Mouse (Mus musculus) kidney, postnatal 0 days (tissue): ENCODE results near the gene Shroom3. TPM values are rescaled to one million over a fixed set of nuclear protein-coding genes. Genes with fewer than 3 reads are reported as not detected.

Source experiments
- ATAC-seq: fragments of 200-750 bp; cut with Nextera tagmentation; replicated peaks from 2 replicates; pipeline ENCODE4 v1.8.0; 2017; ENCODE audit warnings: low read depth, moderate number of reproducible peaks, moderate TSS enrichment, moderate library complexity; ENCODE audit not compliant: low FRiP score
- DNase-seq: peaks from one replicate; pipeline ENCODE4 v3.0.0-alpha.2; 2016; ENCODE audit warnings: low spot score
- H3K27ac ChIP-seq: fragments of 300-500 bp; sonication (generic); 2 replicates; pipeline ENCODE4 v1.5.1; 2014; ENCODE audit warnings: mild to moderate bottlenecking
- H3K27me3 ChIP-seq: fragments of 300-500 bp; sonication (generic); 2 replicates; pipeline ENCODE4 v1.6.1; 2014; ENCODE audit warnings: low read length, mixed read lengths; ENCODE audit not compliant: insufficient read depth
- H3K36me3 ChIP-seq: fragments of 300-500 bp; sonication (generic); 2 replicates; pipeline ENCODE4 v1.6.1; 2014; ENCODE audit warnings: low read length, mixed read lengths; ENCODE audit not compliant: insufficient read depth
- H3K4me1 ChIP-seq: fragments of 300-500 bp; sonication (generic); replicated peaks from 2 replicates; pipeline ENCODE4 v1.6.1; 2014; ENCODE audit warnings: antibody characterized with exemption, low read length, mixed read lengths; ENCODE audit not compliant: insufficient read depth
- H3K4me2 ChIP-seq: fragments of 300-500 bp; sonication (generic); 2 replicates; pipeline ENCODE4 v1.6.1; 2014; ENCODE audit warnings: mild to moderate bottlenecking, low read length, moderate library complexity, mixed read lengths
- H3K4me3 ChIP-seq: fragments of 300-500 bp; sonication (generic); replicated peaks from 2 replicates; pipeline ENCODE4 v1.5.1; 2014; ENCODE audit warnings: low read depth, low read length
- H3K9ac ChIP-seq: fragments of 300-500 bp; sonication (generic); 2 replicates; pipeline ENCODE4 v1.6.1; 2014; ENCODE audit warnings: low read depth, low read length
- H3K9me3 ChIP-seq: fragments of 300-500 bp; sonication (generic); replicated peaks from 2 replicates; pipeline ENCODE4 v1.6.1; 2016; ENCODE audit warnings: low read length, inconsistent platforms, mixed read lengths
- CTCF ChIP-seq: IDR thresholded peaks from 2 replicates; pipeline ENCODE4 v1.5.1; 2016; ENCODE audit warnings: antibody characterized with exemption, low read depth, mild to moderate bottlenecking, moderate library complexity
- WGBS: fragments of 180-500 bp; shearing (Covaris S2); extraction: QIAGEN DNeasy Blood & Tissue Kit; methylation state at CpG from one replicate; pipeline ENCODE4 v1.1.7; 2014; 5-methylcytosine and 5-hydroxymethylcytosine counted together
- polyA plus RNA-seq: library from polyadenylated mRNA; unstranded; fragments of >200 nt; fragmentation: Nextera tagmentation; extraction: Ambion mirVana; gene quantifications from 2 replicates; pipeline ENCODE4 v1.2.1, GENCODE M21; 2015

Gene Shroom3
- polyA plus RNA-seq, 1 experiment from 2014 or later = 6.7 TPM

DNA sequence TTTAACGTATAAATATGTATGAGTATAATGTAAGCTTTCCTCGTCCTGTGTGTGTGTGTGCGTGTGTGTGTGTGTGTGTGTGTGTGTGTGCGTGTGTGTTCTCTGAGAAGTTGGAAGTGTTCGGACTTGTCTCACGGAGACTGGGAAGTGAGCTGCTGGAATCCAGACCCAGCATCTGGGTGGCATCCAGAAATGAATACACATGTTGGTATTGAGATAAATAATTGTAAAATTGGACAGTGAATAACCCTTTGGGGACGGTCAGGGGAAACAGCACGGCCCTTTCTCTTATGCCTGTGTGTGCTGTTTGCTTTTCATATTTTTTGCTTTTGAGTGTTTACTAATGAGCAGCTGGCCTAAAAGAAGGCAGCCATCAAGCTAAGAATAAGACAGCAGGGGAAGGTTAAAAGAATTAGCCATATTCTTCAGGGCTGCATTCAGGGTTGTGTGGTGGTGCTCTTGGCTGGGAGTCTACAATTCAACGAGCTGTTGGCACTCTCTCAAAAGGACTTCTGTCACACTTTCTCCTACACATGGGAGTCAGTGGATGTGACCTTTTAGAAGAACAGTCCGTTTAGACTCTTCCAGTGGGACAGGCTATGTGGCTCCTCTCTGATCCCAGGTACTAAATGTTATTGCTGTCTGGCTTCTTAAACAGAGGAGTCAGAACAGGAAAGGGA, 11.2 kb downstream of the Shroom3 start:
- no peak for TF ChIP-seq CTCF
- Histone ChIP-seq H3K27me3 (no peaks in the 10 kb centered on the region), H3K9ac (no peak overlapping the region), H3K36me3 (no peaks in the 10 kb centered on the region), H3K9me3 (no peaks in the 10 kb centered on the region), H3K27ac (no peak overlapping the region), H3K4me3 (no peak overlapping the region), H3K4me2 (no peak overlapping the region), H3K4me1 (peaks cover 14% of the 10 kb centered on the region; the same call in 1 of the 2 replicates)
- 74% methylated on average over 10 of the region's 10 CpGs for WGBS
- no peak for ATAC-seq
- no peak for DNase-seq

DNA sequence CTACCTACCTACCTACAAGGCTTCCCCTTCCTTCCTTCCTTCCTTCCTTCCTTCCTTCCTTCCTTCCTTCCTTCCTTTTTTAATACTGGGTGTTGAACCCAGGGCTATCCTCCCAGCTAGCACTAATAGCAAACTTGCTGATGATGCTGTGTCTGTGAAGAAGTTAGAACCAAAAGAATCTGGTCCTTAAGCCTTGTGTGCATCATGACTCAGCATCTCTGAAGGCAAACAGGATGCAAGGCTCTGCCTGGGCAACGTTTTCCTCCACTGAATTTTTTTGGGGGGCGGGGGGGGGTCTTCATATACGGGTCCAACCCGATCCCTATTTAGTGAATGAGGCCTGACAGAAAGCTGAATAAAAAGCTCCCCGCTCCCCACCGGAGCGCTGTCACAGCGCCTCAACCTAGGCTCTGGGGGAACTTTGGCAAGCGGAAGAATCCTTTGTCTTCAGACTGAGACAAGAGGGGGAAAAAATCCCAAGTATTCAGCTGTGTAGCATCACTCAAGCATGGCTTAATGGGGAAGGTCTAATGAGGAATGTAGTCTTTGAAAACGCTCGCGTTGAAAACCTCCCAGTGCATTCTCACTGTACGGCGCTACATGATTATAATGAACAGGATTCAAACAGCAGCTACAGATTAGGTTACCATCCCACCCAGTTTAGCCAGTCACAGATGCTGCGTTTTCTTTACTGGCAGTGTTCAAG, 15.0 kb downstream of the Shroom3 start:
- H3K9ac ChIP-seq = no peak overlapping the region
- DNase-seq (peak; percentile 84), ATAC-seq (no peak)
- peak overlapping the region; percentile 6; the same call in 1 of the 2 replicates for H3K4me3 ChIP-seq
- peak overlapping the region; percentile 50 for H3K4me2 ChIP-seq
- no peaks in the 10 kb centered on the region for H3K36me3 ChIP-seq
- TF ChIP-seq CTCF = no peak
- no peaks in the 10 kb centered on the region for H3K9me3 ChIP-seq
- no peaks in the 10 kb centered on the region for H3K27me3 ChIP-seq
- WGBS = 5% methylated on average over 15 of the region's 15 CpGs
- no peak overlapping the region for H3K27ac ChIP-seq
- H3K4me1 ChIP-seq = peaks cover 14% of the 10 kb centered on the region; the same call in 1 of the 2 replicates

DNA sequence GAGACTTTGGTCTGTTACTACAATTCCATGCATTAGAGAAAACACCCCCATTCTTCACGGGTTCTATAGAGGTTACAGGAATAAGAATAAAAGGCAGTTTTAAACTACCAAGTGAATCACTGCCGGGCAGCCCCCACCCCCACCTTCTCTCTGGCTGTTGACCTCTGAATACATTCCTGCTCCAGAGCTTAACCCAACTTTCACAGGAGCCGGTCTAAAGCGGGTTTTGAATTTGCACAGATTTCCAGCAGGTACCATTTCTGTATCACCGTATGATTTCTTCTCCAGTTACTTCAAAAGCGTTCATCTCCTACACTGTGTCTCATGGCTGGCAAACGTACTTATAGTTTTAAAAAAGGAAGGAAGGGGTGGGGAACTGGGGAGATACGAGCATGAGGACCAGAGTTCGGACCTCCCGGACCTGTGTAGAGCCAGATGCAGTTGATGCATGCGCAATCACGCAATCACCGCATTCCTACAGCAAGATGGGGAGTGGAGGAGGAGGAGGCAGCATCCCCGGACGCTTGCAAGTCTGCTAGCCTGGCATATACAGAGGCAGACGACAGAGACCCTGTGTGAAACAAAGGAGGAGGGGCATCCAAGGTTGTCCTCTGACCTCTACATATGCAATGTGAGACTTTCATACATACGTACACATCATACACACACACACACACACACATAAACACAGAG, 15.7 kb downstream of the Shroom3 start:
- Histone ChIP-seq H3K9ac (no peak overlapping the region), H3K4me3 (peak overlapping the region; percentile 6; the same call in 1 of the 2 replicates), H3K27ac (no peak overlapping the region), H3K4me1 (peaks cover 14% of the 10 kb centered on the region; the same call in 1 of the 2 replicates), H3K27me3 (no peaks in the 10 kb centered on the region), H3K4me2 (peak overlapping the region; percentile 50), H3K36me3 (no peaks in the 10 kb centered on the region), H3K9me3 (no peaks in the 10 kb centered on the region)
- ATAC-seq (no peak; the same call in 1 of the 2 replicates), DNase-seq (no peak)
- 26% methylated on average over 17 of the region's 17 CpGs for WGBS
- TF ChIP-seq CTCF = no peak

DNA sequence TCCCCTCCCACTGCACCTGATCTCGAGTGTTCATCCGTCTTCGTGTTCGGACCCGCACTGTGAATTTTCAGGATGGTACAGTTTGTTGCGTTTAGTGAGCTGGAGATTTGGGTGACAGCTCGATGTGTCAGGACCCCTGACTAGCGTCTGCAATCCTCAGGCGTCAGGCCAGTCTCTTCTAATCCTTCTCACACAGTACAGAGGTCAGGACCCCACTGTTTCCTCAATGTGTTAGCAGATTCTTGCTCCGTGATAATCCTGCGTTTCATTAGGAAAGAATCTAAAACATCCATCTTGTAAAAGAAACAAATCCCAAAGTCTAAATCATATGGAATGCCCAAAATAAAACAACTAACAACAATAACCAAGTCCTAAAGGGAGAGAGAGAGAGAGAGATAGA, 18.5 kb downstream of the Shroom3 start:
- Histone ChIP-seq H3K36me3 (no peaks in the 10 kb centered on the region), H3K9ac (no peak overlapping the region), H3K4me1 (peaks cover 14% of the 10 kb centered on the region; the same call in 1 of the 2 replicates), H3K4me2 (no peak overlapping the region), H3K27me3 (no peaks in the 10 kb centered on the region), H3K4me3 (no peak overlapping the region), H3K9me3 (no peaks in the 10 kb centered on the region), H3K27ac (no peak overlapping the region)
- 61% methylated on average over 11 of the region's 11 CpGs for WGBS
- DNase-seq = no peak
- ATAC-seq = no peak
- TF ChIP-seq CTCF = no peak

DNA sequence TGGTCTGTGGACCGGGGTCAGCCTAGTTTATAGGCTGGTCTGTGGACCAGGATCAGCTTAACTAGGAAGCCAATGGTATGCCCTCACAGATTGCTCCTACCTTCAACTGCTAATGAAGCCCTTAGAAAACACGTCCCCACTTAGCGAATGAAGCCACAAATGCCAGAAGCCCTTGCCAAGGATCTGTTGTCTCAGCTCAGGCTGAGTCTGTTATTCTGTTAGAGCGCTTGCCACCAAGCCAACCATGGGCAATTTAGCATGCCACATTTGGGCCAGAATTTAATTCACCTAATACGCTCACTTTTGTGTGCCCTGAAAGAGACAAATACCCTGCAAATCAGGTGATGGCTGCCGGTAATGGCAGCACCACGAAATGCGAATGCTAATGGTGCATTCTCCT, 20.4 kb downstream of the Shroom3 start:
- H3K27ac ChIP-seq = no peak overlapping the region
- no peak overlapping the region for H3K9ac ChIP-seq
- TF ChIP-seq CTCF = no peak
- no peak overlapping the region for H3K4me2 ChIP-seq
- H3K4me3 ChIP-seq = no peak overlapping the region
- 87% methylated on average over 8 of the region's 8 CpGs for WGBS
- DNase-seq = no peak
- no peaks in the 10 kb centered on the region for H3K9me3 ChIP-seq
- peaks cover 12% of the 10 kb centered on the region; the same call in 1 of the 2 replicates for H3K4me1 ChIP-seq
- no peaks in the 10 kb centered on the region for H3K27me3 ChIP-seq
- no peaks in the 10 kb centered on the region for H3K36me3 ChIP-seq
- no peak for ATAC-seq

DNA sequence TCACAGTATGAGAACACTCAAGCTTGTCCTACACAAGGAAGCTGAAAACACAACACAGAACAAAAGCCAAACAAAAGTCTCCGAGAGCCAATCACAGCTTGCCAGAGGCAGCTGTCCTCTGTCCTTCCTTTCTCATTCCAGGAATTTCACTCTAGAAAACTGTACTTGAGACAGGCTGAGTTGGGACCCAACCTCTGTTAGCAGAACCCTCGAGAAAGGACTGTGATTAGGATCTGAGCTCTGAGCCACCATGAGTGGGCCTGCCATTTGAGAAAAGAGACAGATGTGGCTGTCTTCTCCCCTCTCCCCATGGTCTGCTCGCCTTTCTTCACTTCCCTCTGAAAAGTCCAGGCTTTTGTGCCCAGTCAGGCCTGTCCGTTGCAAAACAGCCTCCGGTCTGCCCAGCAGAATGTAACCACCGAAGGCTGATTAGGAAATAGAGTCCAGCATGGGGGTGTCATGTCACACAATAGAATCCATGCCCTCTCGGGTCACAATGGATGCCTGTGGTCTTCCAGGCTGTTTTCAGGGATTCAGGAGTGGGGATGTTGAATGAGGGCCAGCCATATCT, 24.8 kb downstream of the Shroom3 start:
- no peaks in the 10 kb centered on the region for H3K27me3 ChIP-seq
- no peak overlapping the region for H3K9ac ChIP-seq
- H3K36me3 ChIP-seq = no peaks in the 10 kb centered on the region
- H3K27ac ChIP-seq = peak overlapping the region; percentile 67
- TF ChIP-seq CTCF = no peak
- no peaks in the 10 kb centered on the region for H3K9me3 ChIP-seq
- DNase-seq (peak; percentile 77), ATAC-seq (peak; percentile 36)
- 33% methylated on average over 7 of the region's 7 CpGs for WGBS
- no peak overlapping the region for H3K4me3 ChIP-seq
- H3K4me2 ChIP-seq = no peak overlapping the region
- peaks cover 5% of the 10 kb centered on the region for H3K4me1 ChIP-seq
